Mouse (Mus musculus) gastrocnemius, adult 8-10 months (tissue): Measurements from ENCODE around the gene Cttnbp2. TPM values are rescaled to one million over a fixed set of nuclear protein-coding genes. Genes with fewer than 3 reads are reported as not detected.

Experiments
- DNase-seq, 2 experiments: peaks; one replicate each; pipeline ENCODE4 v3.0.0; 2022; ENCODE audit warnings: low spot score in 2 of 2
- total RNA-seq, 4 experiments: library from RNA; stranded (reverse); gene quantifications; 2 replicates each; pipeline ENCODE4 v1.2.4; 2022

Cttnbp2 gene
- total RNA-seq, 4 experiments from 2014 or later, result 0.51 to 1.4 (median 0.57) TPM

GRCm38 (mm10) chr6:18469206-18469605, 45.4 kb downstream of the Cttnbp2 start:
- no peak for DNase-seq

- DNase-seq, result no peak
Observed at GRCm38 (mm10) chr6:18467777-18468176, 46.9 kb downstream of the Cttnbp2 start.

GRCm38 (mm10) chr6:18466227-18466626, 48.4 kb downstream of the Cttnbp2 start:
- no peak for DNase-seq

- DNase-seq, result no peak
Observed at GRCm38 (mm10) chr6:18465626-18466025, 49.0 kb downstream of the Cttnbp2 start.

- DNase-seq, result no peak
Observed at GRCm38 (mm10) chr6:18459657-18460056, 55.0 kb downstream of the Cttnbp2 start.

- DNase-seq, result no peak
Observed at GRCm38 (mm10) chr6:18450551-18451193, 64.0 kb downstream of the Cttnbp2 start.

DNA sequence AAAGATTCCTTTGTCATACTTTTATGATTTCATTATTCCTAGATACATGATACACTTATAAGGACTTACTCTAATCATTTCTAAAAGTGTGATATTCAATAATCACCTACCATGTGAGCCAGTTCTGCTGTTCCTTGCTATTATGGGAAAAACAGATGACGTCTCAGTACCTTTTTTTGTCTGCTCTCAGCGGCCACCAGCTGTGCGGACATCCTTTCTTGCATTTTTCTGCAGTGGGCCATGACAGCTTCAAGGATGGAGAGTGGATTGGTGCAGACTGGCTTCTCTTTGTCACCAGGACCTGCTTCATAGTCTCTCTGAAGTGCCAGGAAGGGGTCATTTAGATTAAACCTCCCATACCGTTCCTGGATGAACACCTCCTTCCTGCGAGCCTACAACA, 66.6 kb downstream of the Cttnbp2 start:
- no peak for DNase-seq

DNA sequence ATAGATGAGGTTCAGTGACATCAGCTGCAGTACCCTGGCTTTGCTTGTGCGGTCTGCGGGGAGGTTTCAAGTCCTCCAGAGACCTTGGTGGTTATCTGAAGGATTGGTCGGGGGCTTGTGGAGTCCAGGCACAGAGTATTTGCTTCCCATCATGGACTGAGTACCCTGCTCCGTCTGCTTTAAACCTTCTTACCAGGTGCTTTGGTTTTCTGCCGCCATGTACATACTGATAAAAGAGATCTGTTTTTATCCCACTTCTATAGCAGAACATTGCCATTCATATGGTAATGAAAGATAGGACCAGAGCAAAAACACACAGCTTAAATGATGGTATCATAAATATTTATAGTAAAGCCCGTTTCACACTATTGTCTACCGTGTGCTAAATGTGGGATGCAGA, 67.7 kb downstream of the Cttnbp2 start:
- DNase-seq, result no peak

- no peak for DNase-seq
Observed at GRCm38 (mm10) chr6:18446359-18446758, 68.3 kb downstream of the Cttnbp2 start.

DNA sequence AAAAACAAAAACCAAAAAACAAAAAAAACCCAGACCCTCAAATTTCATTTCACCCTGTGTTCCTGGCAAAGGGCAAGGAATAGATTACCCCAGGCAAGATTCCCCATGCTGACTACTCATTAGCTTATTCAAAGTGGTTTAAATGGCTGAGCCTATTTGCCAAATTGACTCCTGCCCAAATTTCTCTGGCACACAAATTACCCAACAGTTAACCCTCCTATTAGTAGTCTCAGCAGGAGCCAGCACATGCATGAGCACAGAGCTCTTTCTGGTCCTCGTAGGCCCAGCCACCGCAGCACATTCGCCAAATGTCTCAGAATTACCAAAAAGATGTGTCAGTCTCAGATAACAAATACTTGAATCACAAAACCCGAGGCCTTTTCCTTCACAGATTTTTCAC, 68.9 kb downstream of the Cttnbp2 start:
- no peak for DNase-seq

- DNase-seq, result no peak
Observed at GRCm38 (mm10) chr6:18442303-18442702, 72.3 kb downstream of the Cttnbp2 start.

DNA sequence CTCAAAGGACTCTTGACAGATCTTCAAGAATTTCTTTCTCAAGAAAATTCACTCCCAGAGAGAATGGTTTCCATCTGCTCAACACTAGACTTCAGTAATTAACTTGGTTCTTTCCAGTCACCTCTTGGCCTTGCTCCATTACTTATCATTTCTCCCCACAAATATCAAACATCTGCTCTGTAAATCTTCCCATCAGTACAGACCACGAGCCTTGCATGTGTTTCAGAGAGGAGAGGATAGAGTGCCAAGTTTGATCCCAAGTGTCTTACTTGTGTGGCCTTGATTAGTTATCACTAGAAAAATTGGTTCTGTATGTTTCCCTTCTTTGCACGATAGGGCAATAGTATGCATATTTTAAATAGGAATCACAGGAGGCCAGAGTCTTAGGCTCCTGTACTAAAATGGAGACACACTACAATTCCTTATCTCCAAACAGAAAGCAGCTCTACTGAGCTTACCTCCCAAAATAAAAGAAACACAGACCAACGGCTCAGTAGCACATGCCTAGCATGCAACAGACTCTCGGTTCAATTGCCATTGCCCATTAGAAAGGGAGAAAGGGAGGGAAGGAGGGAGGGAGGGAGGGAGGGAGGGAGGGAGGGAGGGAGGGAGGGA, 73.6 kb downstream of the Cttnbp2 start:
- DNase-seq, result no peak

GRCm38 (mm10) chr6:18436127-18436812, 78.4 kb downstream of the Cttnbp2 start:
- DNase-seq, result no peak

DNA sequence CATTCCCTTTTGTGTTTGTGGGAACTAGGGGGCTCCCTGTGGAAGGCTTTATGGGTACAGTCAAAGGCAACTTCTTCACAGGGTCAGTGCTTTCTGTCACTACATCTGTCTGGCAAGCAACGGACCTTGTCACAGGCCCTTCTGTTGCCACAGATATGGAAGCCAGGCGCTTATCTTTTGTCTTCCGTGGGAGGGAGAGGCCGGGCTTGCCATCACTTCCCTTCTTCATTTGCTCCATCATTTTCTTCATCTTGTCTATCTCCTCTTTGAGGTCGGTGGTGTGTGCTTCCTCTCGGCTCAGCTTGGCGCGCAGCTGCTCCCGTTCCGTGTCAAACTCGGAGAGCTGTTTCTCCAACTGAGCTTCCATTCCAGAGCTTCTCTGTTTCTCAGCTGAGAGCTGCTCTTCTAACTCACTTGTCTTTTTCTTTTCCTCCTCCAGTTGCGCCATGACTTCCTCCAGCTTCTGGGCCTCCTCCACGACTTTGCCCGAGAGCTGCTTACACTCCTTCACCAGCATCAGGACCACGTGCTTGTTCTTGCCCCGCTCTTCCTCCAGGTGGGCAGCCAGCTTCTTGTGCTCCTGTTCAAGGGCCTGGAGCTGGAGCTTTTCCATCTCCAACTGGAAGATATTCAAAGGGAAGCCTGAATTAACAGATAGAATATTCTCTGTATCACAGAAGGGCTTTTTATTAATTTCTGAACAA, 79.7 kb downstream of the Cttnbp2 start:
- no peak for DNase-seq

- no peak for DNase-seq
Observed at GRCm38 (mm10) chr6:18434355-18434754, 80.3 kb downstream of the Cttnbp2 start.

- no peak for DNase-seq
Observed at GRCm38 (mm10) chr6:18432362-18432761, 82.3 kb downstream of the Cttnbp2 start.

- DNase-seq, result no peak
Observed at GRCm38 (mm10) chr6:18431891-18432290, 82.8 kb downstream of the Cttnbp2 start.

- no peak for DNase-seq
Observed at GRCm38 (mm10) chr6:18430062-18430461, 84.6 kb downstream of the Cttnbp2 start.

- DNase-seq, result no peak
Observed at GRCm38 (mm10) chr6:18424822-18425221, 89.8 kb downstream of the Cttnbp2 start.

- no peak for DNase-seq
Observed at GRCm38 (mm10) chr6:18424367-18424766, 90.3 kb downstream of the Cttnbp2 start.

- no peak for DNase-seq
Observed at GRCm38 (mm10) chr6:18423112-18423511, 91.5 kb downstream of the Cttnbp2 start.

DNA sequence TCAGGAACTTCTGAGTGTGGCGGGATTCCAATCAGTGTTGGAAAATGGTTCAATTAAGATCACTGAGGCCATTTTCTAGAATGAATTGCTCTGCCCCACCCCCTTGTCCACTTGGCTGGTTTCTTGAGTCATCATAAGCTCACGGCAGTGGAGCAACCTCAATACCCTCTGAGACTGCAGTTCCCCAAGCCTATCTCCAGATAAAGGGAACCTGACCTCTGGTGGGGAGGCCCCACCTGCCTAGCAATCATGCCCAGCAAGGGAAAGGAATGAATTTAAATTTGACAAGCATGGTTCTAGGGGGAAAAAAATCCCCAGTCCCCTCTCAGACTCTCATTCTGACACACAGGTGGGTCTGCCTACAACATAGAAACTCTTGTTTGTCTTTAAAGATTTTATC, 93.1 kb downstream of the Cttnbp2 start:
- no peak for DNase-seq
